Comparison of ENCODE assay signal across 13 mouse cellular contexts in genomic region chr5:140021755-140022154, GRCm38 (mm10).
DNase-seq lines count a peak whose midpoint lies in the region; ATAC-seq lines count a peak whose summit lies in the region.
"Had no signal": no experiment of that assay in that cellular context is flagged by ENCODE, and none has a peak within 500 bp of the region (broad histone marks: within the 10 kb centered on the region; RNA-seq: fewer than 3 reads in every experiment).

No protein-coding gene starts in this region.

- peaks cover 43% of the 10 kb centered on the region for H3K4me1 ChIP-seq in neural tube, embryonic 13.5 days (replicated peaks)
- H3K4me1 ChIP-seq in neural tube, embryonic 15.5 days, result peaks cover 40% of the 10 kb centered on the region

- intact Hi-C loops in left cerebral cortex, postnatal 14 days (cut with DNase I), result no loop called here

- peak overlapping the region; percentile 47 for H3K27ac ChIP-seq in neural tube, embryonic 13.5 days (replicated peaks)
- H3K27ac ChIP-seq in neural tube, embryonic 15.5 days (replicated peaks), result no peak overlapping the region
- H3K27ac ChIP-seq: liver, embryonic 13.5 days; stomach, postnatal 0 days had no signal

- ATAC-seq in neural tube, embryonic 13.5 days (ENCODE audit: low read depth), result no peak
- ATAC-seq in neural tube, embryonic 15.5 days (ENCODE audit: low FRiP score), result no peak
- ATAC-seq: activated CD4-positive, CD25-positive, alpha-beta regulatory T cell, adult 4 months had no signal

- WGBS in neural tube, embryonic 13.5 days, result 57% methylated on average over 10 of the region's 10 CpGs
- WGBS in neural tube, embryonic 15.5 days, result 61% methylated on average over 10 of the region's 10 CpGs

- H3K4me3 ChIP-seq in neural tube, embryonic 13.5 days, result no peak overlapping the region
- no peak overlapping the region for H3K4me3 ChIP-seq in neural tube, embryonic 15.5 days (replicated peaks)
- H3K4me3 ChIP-seq: liver, embryonic 13.5 days had no signal

- DNase-seq in cerebellum, postnatal 36 days, result peak; percentile 54 to 63
- peak; percentile 42 to 44 for DNase-seq in left cerebral cortex, postnatal 14 days (ENCODE audit: low spot score in 2 of 2)
- DNase-seq in adrenal gland, postnatal 14 days, result no peak
- no peak for DNase-seq in T-cell, adult 2 months (ENCODE audit: low spot score)
- DNase-seq in spleen, postnatal 4 days (ENCODE audit: low spot score in 2 of 2), result no peak
- DNase-seq: heart, adult 11 months; kidney, postnatal 14 days; liver, embryonic 13.5 days; lung, postnatal 4 days had no signal

- no peaks in the 10 kb centered on the region for H3K36me3 ChIP-seq in neural tube, embryonic 13.5 days
- H3K36me3 ChIP-seq in neural tube, embryonic 15.5 days, result no peaks in the 10 kb centered on the region
- H3K36me3 ChIP-seq: liver, embryonic 13.5 days had no signal

- H3K4me2 ChIP-seq in neural tube, embryonic 13.5 days, result no peak overlapping the region
- no peak overlapping the region for H3K4me2 ChIP-seq in neural tube, embryonic 15.5 days
- H3K4me2 ChIP-seq: liver, embryonic 13.5 days had no signal

- H3K27me3 ChIP-seq in neural tube, embryonic 13.5 days, result no peaks in the 10 kb centered on the region
- H3K27me3 ChIP-seq in neural tube, embryonic 15.5 days (replicated peaks), result no peaks in the 10 kb centered on the region
- H3K27me3 ChIP-seq: liver, embryonic 13.5 days had no signal

- H3K9me3 ChIP-seq in neural tube, embryonic 13.5 days, result no peaks in the 10 kb centered on the region
- no peaks in the 10 kb centered on the region for H3K9me3 ChIP-seq in neural tube, embryonic 15.5 days (replicated peaks)
- H3K9me3 ChIP-seq: liver, embryonic 13.5 days had no signal

- no peak overlapping the region for H3K9ac ChIP-seq in neural tube, embryonic 13.5 days
- H3K9ac ChIP-seq in neural tube, embryonic 15.5 days (replicated peaks), result no peak overlapping the region
- H3K9ac ChIP-seq: liver, embryonic 13.5 days had no signal

Comparison
In these comparisons a context has a peak if more than half of its experiments do, and no peak if none do; other contexts are left out.
1. DNase-seq: peak in cerebellum, postnatal 36 days (2 of 2) and left cerebral cortex, postnatal 14 days (2 of 2); none in adrenal gland, postnatal 14 days (single experiment), T-cell, adult 2 months (single experiment) and spleen, postnatal 4 days (0 of 2).